Mouse (Mus musculus): Measurements from ENCODE around the gene Mid1.

Gene Mid1

DNA sequence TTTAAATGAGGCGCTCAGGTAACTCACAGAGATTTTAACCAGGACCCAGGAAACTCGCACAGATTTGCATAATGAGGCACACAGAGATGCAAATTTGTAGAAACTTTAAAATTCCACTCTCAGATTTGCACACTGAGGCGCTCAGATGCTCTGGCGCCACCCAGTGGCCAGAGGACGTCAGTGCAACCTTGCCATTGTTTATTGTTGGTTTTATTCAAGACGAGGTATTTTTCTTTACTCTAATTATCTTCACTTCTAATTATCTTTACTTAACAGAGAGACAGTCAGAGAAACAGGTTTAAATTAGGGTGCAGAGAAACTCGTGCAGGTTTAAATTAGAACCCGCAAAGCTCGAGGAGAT lies 335.7 kb downstream of the Mid1 start:
- DNase-seq, result peak; percentile 78 to 90

DNA sequence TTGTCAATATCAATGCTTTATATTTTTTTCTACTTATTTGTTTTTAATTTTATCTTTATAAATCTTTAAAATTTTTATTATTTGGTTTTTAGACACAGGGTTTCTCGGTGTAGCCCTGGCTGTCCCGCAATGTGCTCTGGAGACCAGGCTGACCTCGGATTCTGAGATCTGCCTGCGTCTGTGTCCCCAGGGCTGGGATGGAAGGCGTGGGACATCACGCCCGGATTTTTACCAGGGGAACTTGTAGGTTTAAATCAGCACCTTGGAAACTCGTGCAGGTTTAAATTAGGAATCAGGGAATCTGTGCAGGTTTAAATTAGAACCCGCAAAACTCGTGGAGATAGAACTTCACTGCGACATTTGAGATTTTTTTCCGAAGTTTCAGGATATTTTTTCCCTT lies 336.2 kb downstream of the Mid1 start:
- DNase-seq, result peak in 1 of 2 experiments; percentile 53

DNA sequence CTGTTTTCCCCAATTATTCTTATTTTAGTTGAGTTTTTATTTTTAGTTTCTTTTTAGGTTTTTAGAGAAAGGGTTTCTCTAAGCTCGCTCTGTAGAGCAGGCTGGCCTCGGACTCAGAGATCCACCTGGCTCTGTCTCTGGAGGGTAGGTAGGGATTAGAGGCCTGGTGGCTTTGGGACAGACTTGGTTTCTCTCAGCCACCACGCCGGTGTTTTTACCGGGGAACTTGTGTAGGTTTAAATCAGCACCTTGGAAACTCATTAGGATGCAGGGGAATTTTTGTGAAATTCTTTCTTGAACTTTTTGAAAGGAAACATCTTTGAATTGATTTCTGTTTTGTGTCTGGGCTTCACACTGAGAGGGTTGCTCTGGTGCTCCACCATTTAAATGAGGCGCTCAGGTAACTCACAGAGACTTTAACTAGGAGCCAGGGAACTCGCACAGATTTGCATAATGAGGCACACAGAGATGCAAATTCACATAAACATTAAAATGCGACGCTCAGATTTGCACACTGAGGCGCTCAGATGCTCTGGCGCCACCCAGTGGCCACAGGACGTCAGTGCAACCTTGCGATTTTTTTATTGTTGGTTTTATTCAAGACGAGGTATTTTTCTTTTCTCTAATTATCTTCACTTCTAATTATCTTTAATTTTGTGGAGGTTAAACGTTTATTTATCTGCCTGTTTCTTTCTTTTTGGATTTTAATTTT lies 336.9 kb downstream of the Mid1 start:
- DNase-seq, result peak; percentile 61 to 82

All from lung, postnatal 4 days (tissue).